Mouse (Mus musculus) limb, embryonic 14.5 days (tissue): ENCODE data around the gene Skint2. TPM values are rescaled to one million over a fixed set of nuclear protein-coding genes. Genes with fewer than 3 reads are reported as not detected.

ENCODE experiments used
- ATAC-seq: fragments of 200-750 bp; cut with Nextera tagmentation; 2 replicates; pipeline ENCODE4 v1.8.0; 2017; ENCODE audit warnings: low read depth, moderate number of reproducible peaks, moderate TSS enrichment; ENCODE audit not compliant: low FRiP score
- DNase-seq: peaks from one replicate; pipeline ENCODE4 v3.0.0-alpha.2; 2015; ENCODE audit warnings: low spot score
- H3K27ac ChIP-seq: fragments of 300-500 bp; sonication (generic); replicated peaks from 2 replicates; pipeline ENCODE4 v1.5.1; 2014; ENCODE audit warnings: low read depth, mild to moderate bottlenecking, low read length, moderate library complexity, mixed read lengths
- H3K27me3 ChIP-seq: fragments of 300-500 bp; sonication (generic); 2 replicates; pipeline ENCODE4 v1.6.1; 2014; ENCODE audit warnings: low read length, mixed read lengths; ENCODE audit not compliant: control insufficient read depth, insufficient read depth
- H3K36me3 ChIP-seq: fragments of 300-500 bp; sonication (generic); 2 replicates; pipeline ENCODE4 v1.6.1; 2014; ENCODE audit warnings: mild to moderate bottlenecking, low read length, moderate library complexity, mixed read lengths; ENCODE audit not compliant: control insufficient read depth, insufficient read depth
- H3K4me1 ChIP-seq: fragments of 300-500 bp; sonication (generic); 2 replicates; pipeline ENCODE4 v1.6.1; 2014; ENCODE audit warnings: antibody characterized with exemption, low read length, mixed read lengths; ENCODE audit not compliant: control insufficient read depth, insufficient read depth
- H3K4me2 ChIP-seq: fragments of 300-500 bp; sonication (generic); replicated peaks from 2 replicates; pipeline ENCODE4 v1.6.1; 2014; ENCODE audit warnings: low read depth, mild to moderate bottlenecking, low read length, moderate library complexity; ENCODE audit not compliant: severe bottlenecking
- H3K4me3 ChIP-seq: fragments of 300-500 bp; sonication (generic); replicated peaks from 2 replicates; pipeline ENCODE4 v1.5.1; 2014; ENCODE audit warnings: low read length
- H3K9ac ChIP-seq: fragments of 300-500 bp; sonication (generic); 2 replicates; pipeline ENCODE4 v1.6.1; 2014; ENCODE audit warnings: mild to moderate bottlenecking, low read depth, low read length, moderate library complexity; ENCODE audit not compliant: severe bottlenecking
- H3K9me3 ChIP-seq: fragments of 300-500 bp; sonication (generic); 2 replicates; pipeline ENCODE4 v1.6.1; 2016; ENCODE audit warnings: low read length; ENCODE audit not compliant: control insufficient read depth
- POLR2A ChIP-seq: fragments of 200-500 bp; IDR thresholded peaks from 2 replicates; pipeline ENCODE4 v1.8.0; 2012; ENCODE audit warnings: inconsistent platforms, mild to moderate bottlenecking, moderate library complexity, borderline replicate concordance; ENCODE audit not compliant: insufficient read depth, insufficient read length; ENCODE audit errors: extremely low read depth
- whole genome bisulfite sequencing: fragments of 180-500 bp; shearing (Covaris S2); extraction: QIAGEN DNeasy Blood & Tissue Kit; methylation state at CpG from one replicate; pipeline ENCODE4 v1.1.7; 2014; 5-methylcytosine and 5-hydroxymethylcytosine counted together
- polyA plus RNA-seq, 2 experiments: library from polyadenylated mRNA; depleted of rRNA in 1 of 2; stranded (reverse) in 1 of 2; unstranded in 1 of 2; fragments of >200 nt; fragmentation: Nextera tagmentation in 1 of 2; extraction: Ambion mirVana in 1 of 2; gene quantifications; 2 replicates each; pipeline versions ENCODE4 v1.2.1 to v1.2.3; 2012 to 2014

The Skint2 gene
- polyA plus RNA-seq (2012; rRNA removed) (0.06 TPM in 1 of 2 replicates, not detected in the other), polyA plus RNA-seq (2014; fragmentation: Nextera tagmentation; extraction: Ambion mirVana) (0.15 and 0.50 TPM in 2 replicates)

DNA sequence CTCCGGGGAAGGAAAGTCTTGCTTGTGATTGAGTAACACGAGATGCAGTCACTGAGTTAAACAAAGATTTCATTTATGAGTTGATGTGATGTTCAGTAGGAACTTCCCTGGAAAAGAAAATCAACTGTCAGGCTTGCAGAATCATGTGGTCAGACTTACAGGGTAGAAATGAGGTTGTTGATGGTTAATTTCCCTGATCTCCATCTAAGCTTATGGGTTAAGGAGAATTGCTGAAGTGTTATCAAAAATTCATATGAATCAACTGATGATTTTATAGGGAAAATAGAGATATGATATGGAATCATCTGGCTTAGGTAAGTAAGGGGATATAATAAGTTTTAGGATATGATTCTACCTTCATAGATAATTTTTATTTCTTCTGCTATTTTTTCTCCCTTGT is at the start of gene Skint2:
Gene Skint2 (plus strand): TSS at position 301 of the 400 bp plus-strand sequence.
- Histone ChIP-seq H3K4me3 (no peak within 1 kb of the TSS), H3K4me1 (no peaks in the 10 kb centered on the region), H3K9ac (no peak within 1 kb of the TSS), H3K36me3 (no peaks in the 10 kb centered on the region), H3K27me3 (no peaks in the 10 kb centered on the region), H3K27ac (no peak within 1 kb of the TSS), H3K9me3 (no peaks in the 10 kb centered on the region), H3K4me2 (no peak within 1 kb of the TSS)
- ATAC-seq: no peak
- no peak for TF ChIP-seq POLR2A
- DNase-seq: no peak
- WGBS: 75% methylated on average over 2 of the region's 2 CpGs

Other genes starting within 250 kb of the Skint2 start
- gene Skint9, start 123.2 kb upstream of the Skint2 start, polyA plus RNA-seq (2012; rRNA removed): not detected in 2 replicates
- not detected in 2 replicates for gene Skint9, start 123.2 kb upstream of the Skint2 start, polyA plus RNA-seq (2014; fragmentation: Nextera tagmentation; extraction: Ambion mirVana)
- gene Skint10, start 217.7 kb downstream of the Skint2 start, polyA plus RNA-seq (2012; rRNA removed): not detected in 2 replicates
- not detected in 2 replicates for gene Skint10, start 217.7 kb downstream of the Skint2 start, polyA plus RNA-seq (2014; fragmentation: Nextera tagmentation; extraction: Ambion mirVana)